Mouse (Mus musculus) spleen, postnatal 36 days (tissue): ENCODE results near the gene Crtc3.

ENCODE experiments used
- DNase-seq, 2 experiments: peaks; one replicate each; pipeline ENCODE4 v3.0.0; 2022; ENCODE audit warnings: low spot score in 2 of 2, mixed read lengths in 1 of 2

Crtc3 gene

DNA sequence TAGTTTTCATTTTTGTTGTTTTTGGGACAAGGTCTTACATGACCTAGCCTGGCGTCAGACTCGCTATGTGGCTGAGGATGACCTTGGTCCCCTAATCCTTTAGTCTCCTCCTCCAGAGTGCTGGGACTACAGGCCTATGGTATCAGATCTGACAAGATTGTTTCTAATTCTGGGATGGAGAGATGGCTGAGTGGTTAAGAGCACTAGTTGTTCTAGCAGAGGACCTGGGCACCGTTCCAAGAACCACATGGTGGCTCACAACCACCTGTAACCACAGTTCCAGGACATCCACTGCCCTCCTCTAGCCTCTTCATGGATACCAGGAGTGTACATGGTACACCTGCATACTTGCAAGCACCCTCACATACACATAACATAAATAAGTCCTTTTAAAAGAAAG is 132.5 kb downstream of the Crtc3 start:
- no peak for DNase-seq

GRCm38 (mm10) chr7:80555146-80555545 is 133.5 kb downstream of the Crtc3 start:
- peak; percentile 20 to 30 for DNase-seq

DNA sequence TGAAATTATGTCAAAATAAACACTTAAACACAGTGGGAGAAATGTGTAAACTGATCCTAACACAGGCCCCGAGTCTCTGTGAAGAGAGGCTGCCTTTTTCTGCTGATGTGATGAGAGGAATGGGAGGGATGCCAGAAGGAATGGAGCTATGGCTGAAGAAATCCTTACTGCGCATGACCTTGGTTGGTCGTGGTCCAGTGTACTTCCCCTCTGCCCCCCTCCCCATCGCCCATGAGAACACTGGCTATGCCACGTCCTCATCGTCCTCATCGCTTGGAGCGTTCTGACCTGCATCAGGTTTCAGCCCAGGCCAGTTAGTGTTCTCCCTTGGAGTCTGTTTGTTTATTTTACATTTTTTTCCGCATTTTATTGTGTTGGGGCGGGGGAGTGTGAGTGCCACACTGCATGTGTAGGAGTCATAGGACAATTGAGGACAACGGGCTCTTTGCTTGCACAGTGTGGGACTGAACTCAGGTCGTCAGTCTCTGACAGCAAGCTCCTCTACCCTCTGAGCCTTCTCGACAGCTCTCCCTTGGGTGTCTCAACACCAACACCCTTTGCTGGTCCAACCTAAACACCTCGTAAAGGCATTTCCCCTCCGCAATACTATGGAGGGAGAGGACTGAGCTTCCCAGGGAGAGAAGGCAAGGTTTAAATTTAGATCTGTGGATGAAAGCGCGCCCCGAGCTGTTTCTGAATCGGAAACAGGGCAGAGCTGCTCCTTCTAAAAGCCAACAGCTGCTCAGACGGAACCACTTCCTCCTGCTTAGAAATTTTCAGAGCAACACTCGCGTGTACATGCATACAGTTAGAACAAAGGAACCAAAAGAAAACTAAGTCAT is 134.3 kb downstream of the Crtc3 start:
- DNase-seq: peak; percentile 67 to 69

DNA sequence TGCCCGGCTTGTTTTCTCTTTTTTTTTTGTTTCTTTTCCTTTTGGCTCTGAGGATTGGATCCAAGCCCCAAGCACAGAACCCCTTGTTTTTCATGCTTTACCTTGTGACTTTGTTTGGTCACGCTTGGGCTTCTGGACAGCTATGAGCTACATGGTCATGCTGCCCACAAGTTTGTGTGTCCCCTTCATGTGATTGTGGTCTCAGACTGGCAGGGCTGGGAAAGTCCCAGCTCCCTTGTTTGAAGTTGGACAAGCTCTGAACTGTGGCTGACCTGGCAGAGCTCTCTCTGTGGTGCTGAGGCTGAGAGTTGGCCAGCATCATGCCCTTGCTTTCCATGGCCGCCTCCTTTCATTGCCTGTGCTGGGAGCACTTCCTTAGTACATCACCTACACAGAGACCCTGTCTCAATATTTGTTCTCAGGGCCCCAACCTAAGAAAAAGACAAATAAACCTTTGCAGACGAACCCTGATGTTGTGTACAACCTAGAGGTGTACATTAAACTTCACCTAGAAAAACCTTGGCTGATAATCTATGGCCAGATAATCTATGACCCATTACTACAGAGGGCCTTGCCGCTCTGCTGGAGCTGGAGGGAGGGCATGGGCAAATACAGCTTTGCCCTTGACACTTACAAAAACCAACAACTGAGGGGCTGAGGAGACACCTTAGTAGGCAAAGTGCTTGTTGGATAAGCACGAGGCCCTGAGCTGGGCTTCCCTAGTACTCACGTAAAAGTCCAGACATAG is 140.0 kb downstream of the Crtc3 start:
- no peak for DNase-seq

DNA sequence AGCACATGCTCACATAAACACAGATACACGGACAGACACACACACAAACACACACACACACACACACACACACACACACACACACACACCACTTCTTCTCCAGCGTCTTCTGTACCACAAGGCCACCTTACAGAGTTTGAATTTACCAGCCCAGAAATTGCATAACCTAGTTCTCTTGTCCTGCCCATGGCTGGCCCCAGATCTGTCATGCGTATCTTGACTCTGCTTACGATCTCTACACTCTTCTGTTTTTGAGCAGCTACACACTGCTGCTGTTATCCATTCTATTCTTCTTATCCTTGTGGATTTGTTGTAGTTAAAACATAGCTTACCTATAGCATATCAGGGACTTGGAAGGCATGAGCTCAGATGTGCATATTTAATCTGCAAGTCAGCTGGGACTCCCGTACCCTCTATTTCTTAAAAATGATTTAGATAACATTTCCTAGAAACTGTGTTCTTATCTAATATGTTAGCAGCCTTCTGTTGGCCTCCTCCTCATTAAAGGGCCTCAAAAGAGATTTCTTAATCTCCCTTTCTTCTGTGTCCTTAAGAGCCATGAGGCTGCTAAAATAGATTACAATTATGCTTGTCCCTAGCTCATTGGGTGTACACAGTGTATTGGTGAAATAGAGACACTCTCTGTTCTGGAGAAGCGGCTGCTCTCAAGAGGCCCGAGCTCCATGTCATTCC is 146.4 kb downstream of the Crtc3 start:
- no peak for DNase-seq

DNA sequence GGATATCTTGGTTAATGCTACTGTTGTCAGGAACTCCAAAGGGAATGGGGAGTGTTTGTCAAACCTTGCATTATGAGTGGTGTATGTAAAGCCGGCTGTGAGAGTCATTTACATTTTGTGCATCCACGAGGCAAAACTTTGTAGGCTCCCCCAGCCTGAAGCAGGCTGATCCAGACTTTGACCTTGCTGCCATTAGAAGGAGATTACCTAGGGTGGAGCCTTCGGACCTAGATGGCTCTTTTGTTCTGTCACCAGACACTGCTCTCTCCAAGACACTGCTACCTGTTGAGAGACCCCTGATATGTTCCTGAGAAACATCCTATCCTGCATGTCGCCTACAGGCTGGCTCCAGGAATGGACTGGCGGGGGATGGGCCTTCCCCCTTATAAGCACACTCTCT is 149.1 kb downstream of the Crtc3 start:
- DNase-seq: no peak
